Mouse (Mus musculus): ENCODE measurements at regions not wholly inside any gene's neighbourhood (a gene's known extent, or its start where the extent isn't known, plus 50 kb on each side); places are given as distances from the start of the nearest gene placed in this dataset.
A peak's percentile ranks its signal among the peaks of the same experiment; 100 is the strongest.

DNA sequence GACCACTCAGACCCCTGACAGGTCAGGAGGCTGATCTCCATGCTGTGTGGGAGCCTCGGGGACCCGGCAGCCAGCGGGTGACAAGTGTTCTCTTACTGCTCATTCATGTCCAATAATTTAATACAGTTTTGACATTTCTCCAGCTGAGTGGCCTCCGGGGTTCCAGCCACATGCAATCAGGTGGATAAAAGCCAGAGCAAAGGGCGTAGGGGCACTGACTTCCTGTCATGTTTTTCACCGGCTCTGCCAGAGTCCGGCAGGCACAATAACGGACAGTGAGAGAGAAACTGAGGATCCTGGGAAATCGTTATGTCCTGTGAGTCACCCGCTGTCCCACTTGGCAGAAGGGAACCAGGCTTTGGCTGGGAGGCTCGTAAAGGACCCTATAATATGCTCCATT is 412.8 kb downstream of the Ptpru start:
- no peak for DNase-seq (ENCODE audit: low spot score)

DNA sequence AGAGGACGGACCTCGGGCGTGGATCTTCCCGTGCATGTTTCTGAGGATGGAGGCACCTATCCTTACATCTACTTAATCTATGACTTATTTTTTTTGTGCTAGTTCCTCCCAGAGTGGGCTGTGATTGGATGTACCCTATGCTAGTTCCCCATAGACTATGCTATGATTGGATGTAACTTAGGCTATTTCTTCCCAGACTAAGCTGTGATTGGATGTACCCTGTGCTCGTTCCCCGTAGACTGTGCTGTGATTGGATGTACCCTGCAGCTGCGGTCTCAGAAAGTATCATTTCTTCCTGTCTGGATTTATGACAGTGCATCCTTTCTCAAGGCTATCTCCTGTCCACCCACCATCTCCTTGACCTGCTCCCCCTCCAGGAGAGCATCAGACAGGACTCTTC is 410.2 kb downstream of the Ptpru start:
- no peak for DNase-seq (ENCODE audit: low spot score)

DNA sequence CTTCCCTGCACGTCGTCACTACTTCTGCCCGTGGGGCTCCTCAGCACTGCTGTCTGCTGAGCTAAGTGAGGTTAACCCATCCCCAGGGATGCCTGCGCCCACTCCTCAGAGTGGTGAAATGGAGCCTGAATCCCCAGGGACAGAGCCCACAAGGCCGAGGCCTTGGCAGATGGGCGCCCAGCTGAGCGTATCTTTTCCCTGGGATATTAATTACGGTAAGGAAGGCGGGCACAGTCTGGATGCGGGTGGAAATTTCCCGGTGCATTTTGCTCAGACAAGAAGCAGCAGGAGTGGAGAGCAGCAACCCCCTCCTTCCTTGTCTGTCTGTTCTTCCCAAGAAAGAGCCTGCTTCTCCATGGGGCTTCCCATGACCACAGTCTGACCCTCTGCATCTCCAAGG is 408.7 kb downstream of the Ptpru start:
- no peak for DNase-seq (ENCODE audit: low spot score)

DNA sequence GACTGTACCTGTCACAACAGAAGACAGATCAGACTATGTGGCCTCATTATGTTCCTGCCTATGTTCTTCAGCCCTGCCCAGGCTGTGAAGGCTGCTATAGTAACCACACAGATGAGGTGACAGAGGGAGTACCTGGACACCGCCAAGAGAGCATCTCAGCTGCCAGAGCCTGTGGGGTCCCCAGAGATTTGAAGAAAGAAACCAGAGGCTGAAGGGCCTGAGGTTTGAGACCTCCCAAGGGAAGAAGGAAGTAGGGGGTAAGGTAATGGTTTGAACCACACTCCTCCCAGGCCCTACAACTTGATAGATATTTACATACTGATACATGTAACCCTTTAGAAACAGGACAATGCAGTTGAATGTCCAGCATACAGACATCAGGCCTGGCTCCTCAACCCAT is 407.7 kb downstream of the Ptpru start:
- DNase-seq (ENCODE audit: low spot score): no peak

DNA sequence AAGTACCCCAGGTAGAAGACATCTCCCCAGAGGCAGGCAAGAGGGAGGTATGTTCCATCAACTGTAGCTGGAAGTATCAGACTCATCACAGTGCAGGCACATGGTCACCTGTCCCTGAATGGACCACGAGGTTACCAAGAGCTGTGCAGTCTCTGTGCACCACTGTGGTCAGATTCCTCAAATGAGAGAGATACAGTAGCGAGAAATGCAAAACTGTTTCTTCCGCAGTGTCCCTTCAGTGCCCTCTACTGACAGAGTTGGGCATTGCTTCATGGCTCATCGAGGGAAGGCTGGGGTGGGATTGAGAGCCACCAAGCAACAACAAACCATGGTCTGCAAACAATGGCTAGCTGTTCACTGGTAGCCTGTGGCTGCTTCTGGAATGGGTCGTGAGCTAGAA is 406.9 kb downstream of the Ptpru start:
- DNase-seq (ENCODE audit: low spot score): no peak

DNA sequence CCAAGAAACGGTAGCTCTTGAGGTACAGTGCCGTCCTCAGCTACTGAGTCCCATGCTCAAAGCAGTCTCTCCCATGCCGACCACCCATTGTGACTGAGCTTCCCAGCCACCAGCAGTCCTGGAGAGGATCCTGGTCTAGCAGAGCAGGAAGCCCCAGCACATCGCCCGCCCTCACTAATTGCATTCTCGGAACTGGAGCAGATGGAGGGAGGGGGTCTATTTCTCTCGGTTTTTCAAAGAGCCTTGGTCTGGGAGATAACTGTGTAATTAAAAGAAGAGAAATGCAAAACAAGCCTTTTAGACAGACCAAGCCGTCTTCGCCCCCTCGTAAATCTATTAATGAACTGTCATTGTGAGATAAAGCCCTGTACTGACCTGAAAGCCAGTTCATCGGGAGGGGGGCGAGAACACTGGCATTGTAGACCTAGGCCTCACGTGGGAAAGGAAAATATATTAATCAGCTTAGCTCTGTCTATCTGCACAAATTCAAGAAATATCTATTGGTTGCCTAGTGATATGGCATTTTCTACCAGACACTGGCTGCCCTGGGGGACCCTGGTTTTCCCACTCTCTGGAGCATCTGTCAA is 405.4 kb downstream of the Ptpru start:
- DNase-seq (ENCODE audit: low spot score): no peak

DNA sequence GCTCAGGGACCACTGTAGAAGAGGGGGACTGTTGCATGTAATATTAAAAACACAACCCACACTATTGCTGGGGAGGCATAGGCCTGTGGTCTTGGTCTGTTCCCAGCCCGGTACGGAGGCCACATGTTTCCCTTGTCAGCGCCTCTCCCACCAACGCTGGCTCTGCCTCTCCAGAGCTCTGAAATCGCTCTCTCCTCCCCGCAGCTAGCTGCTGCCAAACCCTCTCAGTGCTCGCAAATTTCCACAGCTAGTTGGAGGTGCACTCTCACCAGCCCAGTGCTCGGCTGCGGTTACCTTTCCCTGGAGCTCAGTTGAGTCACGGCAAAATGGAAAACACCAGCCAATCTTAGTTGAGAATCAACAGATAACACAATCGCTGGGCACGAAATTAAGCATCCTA is 402.9 kb downstream of the Ptpru start:
- no peak for DNase-seq (ENCODE audit: low spot score)

DNA sequence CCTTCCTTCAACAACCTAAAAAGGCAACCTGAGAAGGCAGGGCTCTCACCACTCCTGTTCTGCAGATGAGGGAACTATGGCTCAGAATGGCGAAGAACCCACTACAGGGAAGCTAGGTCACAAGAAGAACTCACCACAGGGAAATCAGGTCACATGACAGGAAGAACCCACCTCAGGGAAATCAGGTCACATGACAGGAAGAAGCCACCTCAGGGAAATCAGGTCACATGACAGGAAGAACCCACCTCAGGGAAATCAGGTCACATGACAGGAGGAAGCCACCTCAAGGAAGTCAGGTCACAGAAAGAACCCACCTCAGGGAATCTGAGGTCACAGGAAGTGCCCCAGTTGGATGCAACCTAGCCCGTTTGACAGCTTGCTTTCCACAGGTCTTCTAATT is 399.7 kb downstream of the Ptpru start:
- no peak for DNase-seq (ENCODE audit: low spot score)

DNA sequence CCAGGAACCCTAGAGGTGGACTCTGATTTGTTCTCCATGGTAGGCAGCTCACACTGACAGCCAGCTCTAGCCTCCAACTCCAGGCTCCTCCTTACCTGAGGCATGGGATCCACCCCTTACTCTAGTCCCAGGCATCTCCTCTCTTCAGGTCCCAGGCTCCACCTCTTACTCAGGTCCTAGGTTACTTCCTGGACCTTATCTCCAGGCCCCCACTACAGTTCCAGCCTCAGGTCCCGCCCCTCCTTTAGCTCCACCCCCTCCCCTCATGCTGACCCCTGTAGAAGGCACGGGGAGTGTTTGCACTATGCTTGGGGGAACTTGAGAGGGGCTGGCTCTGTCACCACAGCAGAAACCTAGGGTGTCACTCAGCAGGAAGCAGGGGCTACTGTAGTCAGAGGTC is 399.2 kb downstream of the Ptpru start:
- no peak for DNase-seq (ENCODE audit: low spot score)

DNA sequence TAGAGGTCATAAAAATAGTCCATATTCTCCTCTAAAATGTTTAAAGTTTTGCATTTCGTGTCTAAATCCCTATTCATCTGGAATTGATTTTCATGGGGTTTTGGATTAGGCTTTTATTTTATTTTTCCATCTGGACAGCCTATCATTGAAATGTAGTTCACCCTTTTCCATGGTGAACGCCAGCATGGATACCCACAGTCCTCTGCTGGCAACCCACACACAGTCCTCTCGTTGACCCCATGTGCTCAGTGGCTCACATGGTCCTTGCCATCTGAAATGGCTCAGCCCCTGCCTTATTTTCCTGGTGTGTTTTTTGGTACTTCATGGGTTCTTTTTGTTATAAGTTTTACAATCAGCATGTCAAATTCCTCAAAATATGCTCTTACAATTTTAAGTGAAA is 397.2 kb downstream of the Ptpru start:
- DNase-seq (ENCODE audit: low spot score): no peak

DNA sequence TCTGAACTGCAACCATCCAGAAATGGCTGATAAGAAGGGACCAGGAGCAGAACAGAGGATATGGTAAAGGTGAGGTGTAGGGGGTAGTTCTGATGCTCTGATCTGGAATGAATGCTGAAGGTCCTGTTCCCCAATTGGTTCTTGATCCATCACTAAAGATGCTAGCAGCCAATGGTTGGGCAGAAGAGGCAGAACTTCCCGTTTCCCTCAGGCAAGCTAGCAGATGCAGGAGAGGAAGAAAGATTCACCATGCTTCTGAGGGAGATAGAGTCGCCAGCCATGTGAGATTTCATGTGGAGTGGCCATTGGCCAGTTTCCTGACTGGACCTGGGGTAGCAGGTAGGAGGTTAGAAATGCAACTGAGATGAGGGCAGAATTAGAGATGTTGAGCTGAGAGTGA is 394.6 kb downstream of the Ptpru start:
- DNase-seq (ENCODE audit: low spot score): no peak

DNA sequence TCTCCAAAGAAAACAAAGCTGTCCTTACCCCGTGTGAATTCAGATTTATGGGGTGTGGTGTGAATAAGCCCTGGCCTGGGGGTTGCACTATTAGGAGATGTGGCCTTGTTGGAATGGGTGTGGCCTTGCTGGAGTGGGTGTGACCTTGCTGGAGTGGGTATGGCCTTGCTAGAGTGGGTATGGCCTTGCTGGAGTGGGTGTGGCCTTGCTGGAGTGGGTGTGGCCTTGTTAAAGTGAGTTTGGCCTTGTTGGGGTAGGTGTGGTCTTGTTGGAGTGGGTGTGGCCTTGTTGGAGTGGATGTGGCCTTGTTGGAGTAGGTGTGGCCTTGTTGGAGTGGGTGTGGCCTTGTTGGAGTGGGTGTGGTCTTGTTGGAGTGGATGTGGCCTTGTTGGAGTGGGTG is 387.8 kb downstream of the Ptpru start:
- peak; percentile 31 for DNase-seq (ENCODE audit: low spot score)

DNA sequence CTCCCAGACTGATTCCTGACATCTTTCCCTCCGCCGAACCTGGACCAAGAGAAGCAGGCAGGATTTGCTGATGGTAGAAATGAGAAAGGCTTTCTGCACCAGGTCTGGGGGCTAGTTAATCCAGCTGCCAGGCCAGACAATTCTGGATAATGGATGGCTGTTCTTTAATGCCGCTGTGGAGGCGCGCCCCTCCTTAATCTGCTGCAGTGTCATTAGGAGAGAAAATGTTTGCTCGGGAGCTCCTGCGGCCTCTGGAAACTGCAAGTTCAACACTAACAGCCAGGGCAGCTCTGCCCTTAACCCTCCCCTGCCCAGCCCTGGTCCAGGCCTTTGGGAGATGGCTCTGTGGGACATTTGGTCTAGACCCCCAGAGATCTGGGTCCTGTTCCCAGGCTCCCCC is 380.5 kb downstream of the Ptpru start:
- DNase-seq (ENCODE audit: low spot score): no peak

DNA sequence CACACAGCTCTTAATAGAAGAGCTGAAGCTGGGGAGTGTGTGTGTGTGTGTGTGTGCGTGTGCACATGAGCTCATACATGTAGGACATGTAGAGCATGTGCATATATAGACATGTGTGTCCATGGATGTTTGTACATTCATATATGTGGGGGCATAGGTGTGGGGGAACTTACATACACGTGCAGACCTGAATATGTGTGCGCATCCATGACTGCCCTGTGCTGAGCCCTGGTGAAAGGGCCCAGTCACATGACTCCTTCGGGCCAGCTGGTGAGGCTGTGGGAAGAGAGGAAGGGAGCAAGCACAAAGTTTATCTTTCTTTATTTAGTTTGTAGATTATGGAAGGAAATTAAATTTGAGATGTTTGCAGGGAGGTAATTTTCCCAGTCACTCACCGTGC is 378.3 kb downstream of the Ptpru start:
- no peak for DNase-seq (ENCODE audit: low spot score)

DNA sequence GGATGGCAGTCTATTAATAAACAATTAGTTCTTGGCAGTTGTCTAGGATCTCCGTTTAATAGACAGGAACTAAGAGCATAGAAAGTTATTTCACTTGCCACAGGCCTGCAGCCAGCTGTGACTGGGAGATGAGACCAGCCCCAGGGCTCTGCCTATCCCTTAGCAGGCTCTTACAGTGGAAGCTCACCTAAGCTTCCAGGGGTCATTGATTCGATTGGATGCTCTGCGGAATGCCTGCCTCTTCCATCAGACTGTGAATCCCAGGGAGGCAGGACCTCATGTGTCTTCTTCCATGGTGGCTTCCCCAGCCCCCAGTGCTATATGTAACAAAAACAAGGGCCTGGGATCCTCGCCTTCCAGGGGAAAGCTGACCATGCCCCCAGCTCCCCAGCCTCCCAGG is 376.8 kb downstream of the Ptpru start:
- DNase-seq (ENCODE audit: low spot score): no peak

DNA sequence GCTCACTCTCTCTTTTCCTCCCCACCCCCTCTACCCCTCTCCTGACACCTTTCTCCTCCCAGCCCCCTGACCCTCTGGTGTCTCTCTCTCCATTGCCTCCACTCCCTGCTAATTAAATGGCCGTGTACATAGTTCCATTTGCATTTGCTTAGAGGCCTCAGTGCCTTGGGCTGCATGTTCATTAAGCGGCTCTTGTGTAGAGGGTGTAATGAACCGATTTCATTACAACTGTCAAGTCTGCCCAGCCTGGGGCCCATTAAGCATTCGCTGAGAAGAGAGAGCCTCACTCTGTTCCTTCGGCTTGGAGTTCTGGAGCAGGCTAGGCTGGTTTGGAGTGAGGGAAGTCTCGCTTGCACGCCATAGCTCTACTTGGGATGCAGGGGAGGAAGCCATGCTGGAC is 376.4 kb downstream of the Ptpru start:
- no peak for DNase-seq (ENCODE audit: low spot score)

DNA sequence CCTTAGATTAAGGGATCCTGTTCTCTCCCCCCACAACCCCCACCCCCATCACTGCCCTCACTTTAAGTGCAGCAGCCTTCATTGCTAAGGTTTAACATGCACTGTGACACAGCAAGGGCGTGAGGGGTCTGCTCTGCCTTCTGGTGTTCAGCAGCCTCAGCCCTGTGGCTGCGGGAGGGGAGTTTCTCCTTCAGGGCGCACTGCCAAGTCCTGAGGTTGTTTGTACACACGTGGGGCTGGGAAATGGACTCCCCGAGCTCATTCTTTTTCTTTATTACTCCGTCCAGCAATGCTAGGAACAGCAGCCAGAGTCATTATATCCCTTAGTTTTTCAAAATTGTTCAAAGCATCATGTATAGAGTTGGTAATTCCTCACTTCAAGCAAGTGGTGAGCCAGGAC is 363.1 kb downstream of the Ptpru start:
- no peak for DNase-seq (ENCODE audit: low spot score)

DNA sequence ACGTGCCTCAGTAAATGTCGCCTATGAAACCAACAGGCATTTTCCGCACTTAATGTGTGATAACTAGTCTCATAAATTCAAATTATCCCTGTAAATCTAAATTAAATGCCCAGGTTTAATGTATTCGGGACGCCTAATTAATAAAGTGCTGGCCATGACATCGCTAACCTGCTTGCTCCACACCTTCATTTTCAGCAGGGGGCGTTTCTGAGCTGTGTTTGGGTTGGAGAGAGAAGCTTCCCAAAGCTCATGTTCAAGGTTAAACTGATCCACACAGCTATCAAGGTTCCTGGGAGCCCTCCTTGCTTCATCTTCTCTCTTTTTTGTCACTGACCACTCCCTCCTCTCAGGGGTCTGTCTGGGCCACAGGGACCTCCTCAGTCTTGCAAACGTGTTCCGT is 359.2 kb downstream of the Ptpru start:
- no peak for DNase-seq (ENCODE audit: low spot score)

DNA sequence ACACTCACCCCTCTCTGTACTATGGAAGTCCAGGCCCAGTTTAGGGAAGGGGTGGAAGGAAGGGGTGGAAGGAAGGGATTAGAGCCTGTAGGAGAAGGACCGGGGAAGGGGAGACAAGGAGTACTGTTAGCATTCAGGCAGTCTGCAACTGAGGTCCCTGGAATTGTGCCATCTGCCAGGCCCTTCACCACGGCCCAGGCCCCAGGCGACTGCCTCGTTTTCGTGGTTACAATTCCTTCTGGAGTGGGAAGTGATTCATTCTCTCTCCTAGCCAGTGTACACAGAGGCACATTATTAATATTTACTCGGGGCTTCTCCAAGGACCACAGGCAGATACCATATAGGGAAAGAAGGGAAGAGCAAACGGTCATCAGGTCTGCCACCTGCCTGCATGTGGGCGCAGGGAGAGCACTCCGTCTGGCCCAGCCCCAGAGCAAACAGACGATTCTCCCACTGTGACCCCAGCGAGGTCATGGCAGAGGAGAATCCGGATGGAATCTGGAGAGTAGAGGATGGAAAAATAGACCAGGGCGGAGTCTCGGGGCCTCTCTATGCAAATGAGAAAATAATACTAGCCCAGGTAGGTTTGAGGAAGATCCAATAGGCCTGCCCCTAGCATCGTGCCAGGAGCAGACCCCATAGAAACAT is 354.0 kb downstream of the Ptpru start:
- no peak for DNase-seq (ENCODE audit: low spot score)

DNA sequence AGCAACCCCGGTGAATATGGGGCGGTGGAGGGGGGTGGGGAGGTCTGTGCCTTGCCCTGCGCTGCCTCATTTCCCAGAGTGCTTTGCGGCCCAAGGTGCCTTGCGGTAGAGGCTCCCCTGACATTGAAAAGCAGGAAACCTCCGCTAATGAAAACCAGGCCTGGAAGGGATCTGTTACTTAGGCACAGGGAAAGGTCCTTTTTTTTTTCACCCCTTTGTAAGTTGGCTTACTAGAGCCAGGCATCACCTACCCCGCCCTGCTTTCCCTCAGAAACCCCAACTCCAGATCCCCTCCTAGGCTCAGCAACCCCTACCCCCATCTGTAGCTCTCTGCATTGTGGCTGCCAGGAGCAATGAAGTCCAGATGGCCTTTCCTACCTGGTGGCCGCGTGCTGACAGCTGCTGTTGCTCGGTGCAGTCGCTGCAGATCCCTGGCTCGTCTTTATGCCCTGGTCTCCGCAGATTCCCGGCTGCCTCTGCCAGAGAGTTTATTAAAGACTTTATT is 353.4 kb downstream of the Ptpru start:
- DNase-seq (ENCODE audit: low spot score): no peak

DNA sequence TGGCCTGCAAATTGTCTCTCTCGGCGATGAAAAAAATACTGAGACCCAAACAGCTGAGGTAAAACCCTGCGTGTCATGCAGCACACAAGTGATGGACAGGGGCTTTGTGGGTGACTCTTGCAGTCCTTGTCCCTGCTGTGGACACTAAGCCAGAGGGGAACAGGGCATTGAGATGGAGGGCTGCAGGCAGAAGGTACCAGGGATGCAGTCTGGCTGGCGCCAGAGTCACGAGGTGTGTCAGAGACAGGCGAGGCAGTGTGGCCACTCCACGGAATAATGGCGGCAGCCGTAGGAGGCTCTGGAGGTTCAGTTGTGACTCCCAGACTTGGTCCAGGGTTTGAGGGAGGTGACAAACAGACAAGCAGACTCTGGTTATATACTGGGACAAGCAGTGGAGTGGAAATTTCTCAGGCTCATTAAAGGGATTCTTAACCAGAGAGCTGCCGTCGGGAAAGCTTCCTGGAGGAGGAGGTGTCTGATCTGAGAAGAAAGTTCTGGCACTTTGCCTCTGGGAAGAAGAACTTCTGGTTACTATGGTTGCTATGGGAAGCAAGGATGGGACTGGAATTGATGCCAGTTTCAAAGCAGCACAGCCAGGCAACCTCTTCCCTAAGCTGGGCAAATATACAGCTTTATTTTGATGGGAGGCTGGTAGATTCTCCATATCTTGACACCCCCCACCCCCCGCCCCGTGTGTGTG is 352.8 kb downstream of the Ptpru start:
- no peak for DNase-seq (ENCODE audit: low spot score)

DNA sequence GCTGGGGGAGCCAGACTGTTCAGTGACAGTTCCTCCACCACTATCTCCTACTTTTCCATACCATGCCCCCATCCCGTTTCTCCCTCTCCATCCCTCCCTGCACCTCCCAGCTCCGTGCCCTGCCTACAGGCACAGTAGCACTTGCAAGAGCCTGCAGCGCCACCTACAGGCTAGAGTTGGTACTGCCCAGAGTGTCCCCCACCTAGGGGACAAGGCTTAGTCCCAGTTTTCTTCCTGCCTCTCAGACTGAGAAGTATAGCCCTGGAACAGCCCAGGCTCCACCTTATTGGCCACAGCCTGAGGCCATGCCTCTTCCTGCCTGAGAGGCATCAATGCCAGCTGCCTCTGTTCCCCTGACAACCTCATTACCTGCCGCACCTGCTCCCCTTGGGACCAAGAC is 351.3 kb downstream of the Ptpru start:
- DNase-seq (ENCODE audit: low spot score): peak; percentile 81

DNA sequence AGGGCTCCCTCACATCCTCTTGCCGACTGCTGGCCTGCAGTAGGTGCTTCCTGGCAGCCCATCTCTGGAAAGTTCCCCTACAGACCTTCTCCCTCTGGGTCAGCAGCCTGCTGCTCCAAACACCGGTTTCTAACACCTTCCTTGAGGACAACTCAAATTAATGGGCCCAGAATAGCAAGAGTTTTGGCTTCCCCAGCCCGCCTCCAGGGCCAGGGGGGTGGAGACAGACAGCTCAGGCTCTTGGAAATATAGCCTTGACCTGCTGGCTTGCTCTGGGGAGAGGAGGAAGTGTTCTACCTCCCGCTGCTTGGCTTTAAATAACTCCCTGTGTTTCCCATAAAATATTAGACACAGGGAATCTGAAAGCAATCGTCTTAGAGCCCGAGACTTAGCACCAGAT is 349.8 kb downstream of the Ptpru start:
- peak; percentile 39 for DNase-seq (ENCODE audit: low spot score)

DNA sequence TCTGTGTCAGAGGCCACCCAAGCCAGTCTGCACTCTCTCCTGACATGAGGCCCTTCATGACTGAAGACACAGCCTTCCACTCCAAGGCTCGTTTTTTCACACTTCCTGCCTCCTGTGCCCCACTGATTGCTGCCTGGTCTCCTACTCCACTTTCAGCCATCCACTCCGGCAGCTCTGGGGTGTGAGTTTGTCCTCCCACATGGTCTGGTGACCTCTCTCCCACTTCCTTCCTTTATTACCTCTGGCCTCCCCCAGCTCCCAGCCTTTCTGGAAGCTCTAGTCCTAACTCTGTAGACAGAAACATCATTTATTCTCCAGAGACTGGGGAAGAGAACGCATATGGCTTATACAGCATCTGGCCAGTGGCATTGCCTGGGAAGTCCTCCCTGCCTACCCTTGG is 349.0 kb downstream of the Ptpru start:
- DNase-seq (ENCODE audit: low spot score): no peak
